Mouse (Mus musculus) liver (tissue): Measurements from ENCODE around the gene Thap3.
"Not testable (repeated sequence)": the region's sequence is repeated elsewhere in the genome, so short reads cannot be mapped to it uniquely, and the experiment has no call there.

ENCODE experiments used
- DNase-seq: peaks from one replicate; pipeline ENCODE4 v3.0.0-alpha.2; 2020; ENCODE audit warnings: mixed read lengths

Gene Thap3

GRCm38 (mm10) chr4:151988342-151989109 is at the start of gene Thap3:
TSS of gene Thap3 (minus strand) at chr4:151988997.
- peak; percentile 84 for DNase-seq

GRCm38 (mm10) chr4:152038225-152038984 is 49.6 kb upstream of the Thap3 start, which contains the start of gene Tas1r1:
TSS of gene Tas1r1 (minus strand) at chr4:152038568.
- DNase-seq: no peak

- not testable (repeated sequence) for DNase-seq
Observed at GRCm38 (mm10) chr4:152036464-152036863, 47.7 kb upstream of the Thap3 start.

- no peak for DNase-seq
Observed at GRCm38 (mm10) chr4:152032922-152033321, 44.1 kb upstream of the Thap3 start.

- no peak for DNase-seq
Observed at GRCm38 (mm10) chr4:152029997-152030396, 41.2 kb upstream of the Thap3 start.

- no peak for DNase-seq
Observed at GRCm38 (mm10) chr4:152029087-152029486, 40.3 kb upstream of the Thap3 start.

- DNase-seq: no peak
Observed at GRCm38 (mm10) chr4:152028456-152028855, 39.7 kb upstream of the Thap3 start.

- peak; percentile 97 for DNase-seq
Observed at GRCm38 (mm10) chr4:152027524-152027923, 38.7 kb upstream of the Thap3 start, which contains the start of gene Zbtb48. TSS of gene Zbtb48 (minus strand) at chr4:152027671.

GRCm38 (mm10) chr4:152026751-152027508 is 38.1 kb upstream of the Thap3 start:
- peak; percentile 68 for DNase-seq

- no peak for DNase-seq
Observed at GRCm38 (mm10) chr4:152024525-152024924, 35.7 kb upstream of the Thap3 start.

- no peak for DNase-seq
Observed at GRCm38 (mm10) chr4:152022506-152022905, 33.7 kb upstream of the Thap3 start.

- no peak for DNase-seq
Observed at GRCm38 (mm10) chr4:152021568-152022097, 32.8 kb upstream of the Thap3 start.

- DNase-seq: no peak
Observed at GRCm38 (mm10) chr4:152020024-152020423, 31.2 kb upstream of the Thap3 start.

GRCm38 (mm10) chr4:152019073-152019472 is 30.3 kb upstream of the Thap3 start:
- DNase-seq: no peak

- DNase-seq: no peak
Observed at GRCm38 (mm10) chr4:152013036-152013813, 24.4 kb upstream of the Thap3 start.

- no peak for DNase-seq
Observed at GRCm38 (mm10) chr4:152012109-152012508, 23.3 kb upstream of the Thap3 start.

GRCm38 (mm10) chr4:152011171-152011760 is 22.5 kb upstream of the Thap3 start:
- no peak for DNase-seq

- peak; percentile 59 for DNase-seq
Observed at GRCm38 (mm10) chr4:152010707-152011134, 21.9 kb upstream of the Thap3 start.

GRCm38 (mm10) chr4:152010091-152010706 is 21.4 kb upstream of the Thap3 start:
- peak; percentile 79 for DNase-seq

- peak; percentile 60 for DNase-seq
Observed at GRCm38 (mm10) chr4:152009076-152010051, 20.6 kb upstream of the Thap3 start.
